Mouse (Mus musculus) forebrain, embryonic 16.5 days (tissue): ENCODE results near the gene Atg16l1. TPM values are rescaled to one million over a fixed set of nuclear protein-coding genes. Genes with fewer than 3 reads are reported as not detected.

ENCODE experiments used
- ATAC-seq: fragments of 200-750 bp; cut with Nextera tagmentation; 2 replicates; pipeline ENCODE4 v1.8.0; 2017; ENCODE audit warnings: mild to moderate bottlenecking, moderate library complexity
- H3K27ac ChIP-seq: fragments of 300-500 bp; sonication (generic); 2 replicates; pipeline ENCODE4 v1.5.1; 2014; ENCODE audit warnings: low read length, control low read depth
- H3K27me3 ChIP-seq: fragments of 300-500 bp; sonication (generic); replicated peaks from 2 replicates; pipeline ENCODE4 v1.6.1; 2014; ENCODE audit warnings: low read length; ENCODE audit not compliant: control insufficient read depth, insufficient read depth
- H3K36me3 ChIP-seq: fragments of 300-500 bp; sonication (generic); 2 replicates; pipeline ENCODE4 v1.6.1; 2014; ENCODE audit not compliant: control insufficient read depth, insufficient read depth
- H3K4me1 ChIP-seq: fragments of 300-500 bp; sonication (generic); replicated peaks from 2 replicates; pipeline ENCODE4 v1.6.1; 2014; ENCODE audit warnings: low read length; ENCODE audit not compliant: control insufficient read depth, insufficient read depth
- H3K4me2 ChIP-seq: fragments of 300-500 bp; sonication (generic); 2 replicates; pipeline ENCODE4 v1.6.1; 2014; ENCODE audit warnings: mild to moderate bottlenecking, low read length, control low read depth
- H3K4me3 ChIP-seq: fragments of 300-500 bp; sonication (generic); replicated peaks from 2 replicates; pipeline ENCODE4 v1.5.1; 2014; ENCODE audit warnings: mild to moderate bottlenecking, low read length, control low read depth
- H3K9ac ChIP-seq: fragments of 300-500 bp; sonication (generic); replicated peaks from 2 replicates; pipeline ENCODE4 v1.6.1; 2014; ENCODE audit warnings: low read depth, low read length, control low read depth
- H3K9me3 ChIP-seq: fragments of 300-500 bp; sonication (generic); 2 replicates; pipeline ENCODE4 v1.6.1; 2016; ENCODE audit warnings: low read length; ENCODE audit not compliant: control insufficient read depth
- WGBS: fragments of 180-500 bp; shearing (Covaris S2); extraction: QIAGEN DNeasy Blood & Tissue Kit; methylation state at CpG from one replicate; pipeline ENCODE4 v1.1.7; 2014; 5-methylcytosine and 5-hydroxymethylcytosine counted together
- polyA plus RNA-seq: library from polyadenylated mRNA; unstranded; fragments of >200 nt; fragmentation: Nextera tagmentation; extraction: Ambion mirVana; gene quantifications from 2 replicates; pipeline ENCODE4 v1.2.1, GENCODE M21; 2015

Gene Atg16l1
- polyA plus RNA-seq, 1 experiment from 2014 or later: 76.3 TPM

- no peak for ATAC-seq
- 84% methylated on average over 4 of the region's 4 CpGs for WGBS
- H3K36me3 ChIP-seq: peaks cover 16% of the 10 kb centered on the region
Measured at GRCm38 (mm10) chr1:87792438-87793137, 36.9 kb downstream of the Atg16l1 start.

GRCm38 (mm10) chr1:87793138-87793449 lies 37.4 kb downstream of the Atg16l1 start:
- Histone ChIP-seq H3K9me3 (no peaks in the 10 kb centered on the region), H3K27ac (no peak overlapping the region), H3K4me1 (no peaks in the 10 kb centered on the region), H3K9ac (no peak overlapping the region), H3K4me2 (no peak overlapping the region), H3K4me3 (no peak overlapping the region), H3K36me3 (peaks cover 16% of the 10 kb centered on the region), H3K27me3 (no peaks in the 10 kb centered on the region)
- no peak for ATAC-seq
- 88% methylated on average over 6 of the region's 6 CpGs for WGBS

More at GRCm38 (mm10) chr1:87792438-87793137, 36.9 kb downstream of the Atg16l1 start:
- no peak overlapping the region for H3K4me3 ChIP-seq
- no peak overlapping the region for H3K9ac ChIP-seq
- no peak overlapping the region for H3K27ac ChIP-seq
- H3K9me3 ChIP-seq: no peaks in the 10 kb centered on the region
- H3K4me1 ChIP-seq: no peaks in the 10 kb centered on the region
- no peaks in the 10 kb centered on the region for H3K27me3 ChIP-seq
- H3K4me2 ChIP-seq: no peak overlapping the region

GRCm38 (mm10) chr1:87797702-87798101 lies 42.0 kb downstream of the Atg16l1 start:
- Histone ChIP-seq H3K27me3 (no peaks in the 10 kb centered on the region), H3K9me3 (no peaks in the 10 kb centered on the region), H3K36me3 (no peaks in the 10 kb centered on the region; the same call in none of the 2 replicates), H3K4me1 (no peaks in the 10 kb centered on the region), H3K9ac (no peak overlapping the region), H3K4me2 (no peak overlapping the region), H3K27ac (no peak overlapping the region), H3K4me3 (no peak overlapping the region)
- ATAC-seq: no peak
- WGBS: 79% methylated on average over 1 of the region's 1 CpGs

GRCm38 (mm10) chr1:87798306-87798705 lies 42.6 kb downstream of the Atg16l1 start:
- H3K4me1 ChIP-seq: no peaks in the 10 kb centered on the region
- no peak overlapping the region for H3K4me2 ChIP-seq
- H3K4me3 ChIP-seq: no peak overlapping the region
- ATAC-seq: no peak
- no peak overlapping the region for H3K9ac ChIP-seq
- no peak overlapping the region for H3K27ac ChIP-seq
- no peaks in the 10 kb centered on the region for H3K27me3 ChIP-seq
- WGBS: 88% methylated on average over 2 of the region's 2 CpGs
- no peaks in the 10 kb centered on the region for H3K9me3 ChIP-seq
- no peaks in the 10 kb centered on the region; the same call in 1 of the 2 replicates for H3K36me3 ChIP-seq

GRCm38 (mm10) chr1:87803576-87803975 lies 47.9 kb downstream of the Atg16l1 start, which contains the start of gene Sag:
TSS of gene Sag (plus strand) at chr1:87803680.
- no peak within 1 kb of the TSS for H3K27ac ChIP-seq
- no peaks in the 10 kb centered on the region for H3K4me1 ChIP-seq
- no peak within 1 kb of the TSS for H3K4me3 ChIP-seq
- no peak within 1 kb of the TSS for H3K4me2 ChIP-seq
- no peaks in the 10 kb centered on the region for H3K36me3 ChIP-seq
- H3K9me3 ChIP-seq: no peaks in the 10 kb centered on the region
- ATAC-seq: no peak
- H3K27me3 ChIP-seq: no peaks in the 10 kb centered on the region
- H3K9ac ChIP-seq: no peak within 1 kb of the TSS
- WGBS: 72% methylated on average over 6 of the region's 6 CpGs

- Histone ChIP-seq H3K4me3 (no peak overlapping the region), H3K27ac (no peak overlapping the region), H3K9me3 (no peaks in the 10 kb centered on the region), H3K36me3 (peaks cover 2% of the 10 kb centered on the region; the same call in 1 of the 2 replicates), H3K4me1 (no peaks in the 10 kb centered on the region), H3K27me3 (no peaks in the 10 kb centered on the region), H3K4me2 (no peak overlapping the region), H3K9ac (no peak overlapping the region)
- WGBS: 92% methylated on average over 1 of the region's 1 CpGs
- no peak for ATAC-seq
Measured at GRCm38 (mm10) chr1:87807751-87808150, 52.1 kb downstream of the Atg16l1 start.

GRCm38 (mm10) chr1:87811391-87811790 lies 55.7 kb downstream of the Atg16l1 start:
- no peaks in the 10 kb centered on the region for H3K9me3 ChIP-seq
- no peak for ATAC-seq
- H3K4me1 ChIP-seq: 0 out of 2 replicates have a peak, but pooled peaks cover 4% of the 10 kb centered on the region
- no peak overlapping the region for H3K4me2 ChIP-seq
- WGBS: 86% methylated on average over 7 of the region's 7 CpGs
- no peak overlapping the region for H3K27ac ChIP-seq
- peaks cover 2% of the 10 kb centered on the region; the same call in 1 of the 2 replicates for H3K36me3 ChIP-seq
- no peaks in the 10 kb centered on the region for H3K27me3 ChIP-seq
- no peak overlapping the region for H3K9ac ChIP-seq
- no peak overlapping the region for H3K4me3 ChIP-seq

GRCm38 (mm10) chr1:87812061-87812460 lies 56.4 kb downstream of the Atg16l1 start:
- H3K27me3 ChIP-seq: no peaks in the 10 kb centered on the region
- H3K4me3 ChIP-seq: no peak overlapping the region
- H3K9me3 ChIP-seq: no peaks in the 10 kb centered on the region
- 0 out of 2 replicates have a peak, but pooled peaks cover 4% of the 10 kb centered on the region for H3K4me1 ChIP-seq
- H3K4me2 ChIP-seq: no peak overlapping the region
- no peak for ATAC-seq
- no peak overlapping the region for H3K9ac ChIP-seq
- peaks cover 2% of the 10 kb centered on the region; the same call in 1 of the 2 replicates for H3K36me3 ChIP-seq
- no peak overlapping the region for H3K27ac ChIP-seq
- WGBS: 80% methylated on average over 10 of the region's 10 CpGs

GRCm38 (mm10) chr1:87813155-87813554 lies 57.5 kb downstream of the Atg16l1 start:
- H3K9me3 ChIP-seq: no peaks in the 10 kb centered on the region
- 0 out of 2 replicates have a peak, but pooled peaks cover 4% of the 10 kb centered on the region for H3K4me1 ChIP-seq
- no peak overlapping the region for H3K9ac ChIP-seq
- no peak overlapping the region for H3K4me2 ChIP-seq
- no peak overlapping the region for H3K27ac ChIP-seq
- ATAC-seq: no peak
- WGBS: 67% methylated on average over 6 of the region's 6 CpGs
- no peak overlapping the region for H3K4me3 ChIP-seq
- peaks cover 2% of the 10 kb centered on the region; the same call in 1 of the 2 replicates for H3K36me3 ChIP-seq
- H3K27me3 ChIP-seq: no peaks in the 10 kb centered on the region
